Mouse (Mus musculus) spleen, embryonic (tissue): ENCODE measurements around the gene Gsta4.
"Not testable (repeated sequence)": the region's sequence is repeated elsewhere in the genome, so short reads cannot be mapped to it uniquely, and the experiment has no call there.

Experiments
- CTCF ChIA-PET: fragments of 350-600 bp; sonication (Branson Sonifier 250); formaldehyde crosslinking; loops from one replicate; lab custom pipeline; 2022; lab: Charles Lee

Gsta4 gene

GRCm38 (mm10) chr9:78229658-78230057, 47.1 kb downstream of the Gsta4 start:
- CTCF ChIA-PET: not testable (repeated sequence)

GRCm38 (mm10) chr9:78230461-78230860, 47.9 kb downstream of the Gsta4 start, which contains the start of gene Gsta1:
Gsta1 (plus strand) TSS chr9:78230656.
- CTCF ChIA-PET: not testable (repeated sequence)

GRCm38 (mm10) chr9:78233121-78233695, 50.6 kb downstream of the Gsta4 start:
- CTCF ChIA-PET: not testable (repeated sequence)

- CTCF ChIA-PET: not testable (repeated sequence)
These were observed 73.3 kb downstream of the Gsta4 start for GRCm38 (mm10) chr9:78255683-78256470.

GRCm38 (mm10) chr9:78256914-78257313, 74.3 kb downstream of the Gsta4 start, which contains the start of gene Gm3776:
Gm3776 (plus strand) TSS chr9:78257129.
- CTCF ChIA-PET: not testable (repeated sequence)
